Mouse (Mus musculus) mouse embryonic stem cell (cell line): Measurements from ENCODE around the gene Vmn2r74.

Experiments
- in situ Hi-C, 2 experiments: fragments of 300-500 bp; cut with MboI; formaldehyde crosslinking; loops; 1 replicate in 1 of 2; 3 replicates in 1 of 2; pipeline ENCODE4 v1.14.3; 2019 to 2020; ENCODE audit warnings: low sequenced_read_pairs in 2 of 2, low pct_unique_long_range_greater_than_20kb in 1 of 2, mixed read lengths in 1 of 2; ENCODE audit not compliant: unreplicated experiment in 1 of 2

Vmn2r74 gene

DNA sequence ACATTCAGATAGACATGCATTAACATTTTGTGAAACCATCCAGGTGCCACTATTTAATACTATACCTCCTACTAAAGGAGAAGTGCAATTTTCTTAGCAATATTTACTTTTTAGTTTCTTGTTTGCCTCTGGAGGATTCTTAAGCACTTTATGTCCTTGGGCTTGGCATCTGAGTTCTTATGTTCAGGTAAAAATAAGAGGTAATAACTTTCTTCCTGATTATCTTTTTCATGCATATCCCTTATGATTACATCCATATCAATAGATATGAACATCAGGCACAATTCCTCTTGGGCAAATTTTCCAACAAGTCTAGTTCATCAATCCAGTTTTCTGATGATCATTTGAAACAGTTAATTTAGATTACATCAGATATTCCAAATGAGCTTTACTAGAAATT lies at the start of gene Vmn2r74:
Vmn2r74 (minus strand) TSS at position 101 of the 400 bp plus-strand sequence.
- in situ Hi-C loops, result no loop called here

DNA sequence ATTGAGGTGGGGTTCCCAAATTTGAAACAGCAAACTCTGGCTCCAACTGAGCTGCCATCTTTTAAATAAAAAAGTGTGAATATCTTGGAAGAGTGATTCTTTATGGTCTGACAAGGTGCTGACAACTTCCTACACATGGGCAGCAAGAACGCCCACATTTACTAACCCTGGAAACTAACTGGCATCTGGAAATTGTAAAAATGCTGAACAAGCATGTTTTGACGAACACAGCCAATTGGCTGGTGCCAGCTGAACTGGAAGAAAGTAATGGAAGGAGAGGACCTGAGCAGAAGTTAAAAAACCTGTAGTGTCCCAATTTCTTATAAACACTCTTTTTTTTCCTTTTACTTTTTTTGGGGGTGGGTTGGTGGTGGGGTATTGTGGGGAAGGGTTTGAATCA lies 46.1 kb upstream of the Vmn2r74 start:
- in situ Hi-C loops, result no loop called here
